Mouse (Mus musculus) embryonic fibroblast, embryonic 13.5 days (primary cell): ENCODE measurements around the gene Sh2b1.

ENCODE experiments used
- CTCF ChIP-seq: IDR thresholded peaks from 2 replicates; pipeline ENCODE4 v1.5.1; 2011; ENCODE audit warnings: mild to moderate bottlenecking, control low read depth, low read length, moderate library complexity, borderline replicate concordance; ENCODE audit not compliant: insufficient read depth
- POLR2A ChIP-seq: IDR thresholded peaks from 2 replicates; pipeline ENCODE4 v1.6.1; 2011; ENCODE audit warnings: low read depth, mild to moderate bottlenecking, control low read depth, low read length, moderate library complexity

- TF ChIP-seq CTCF (no peak), POLR2A (peak; percentile 33)
These were observed 11.8 kb upstream of the Sh2b1 start, which contains the start of gene Tufm for GRCm38 (mm10) chr7:126487052-126487483.
